Mouse (Mus musculus): ENCODE data around the gene Itsn1.

Itsn1 gene

DNA sequence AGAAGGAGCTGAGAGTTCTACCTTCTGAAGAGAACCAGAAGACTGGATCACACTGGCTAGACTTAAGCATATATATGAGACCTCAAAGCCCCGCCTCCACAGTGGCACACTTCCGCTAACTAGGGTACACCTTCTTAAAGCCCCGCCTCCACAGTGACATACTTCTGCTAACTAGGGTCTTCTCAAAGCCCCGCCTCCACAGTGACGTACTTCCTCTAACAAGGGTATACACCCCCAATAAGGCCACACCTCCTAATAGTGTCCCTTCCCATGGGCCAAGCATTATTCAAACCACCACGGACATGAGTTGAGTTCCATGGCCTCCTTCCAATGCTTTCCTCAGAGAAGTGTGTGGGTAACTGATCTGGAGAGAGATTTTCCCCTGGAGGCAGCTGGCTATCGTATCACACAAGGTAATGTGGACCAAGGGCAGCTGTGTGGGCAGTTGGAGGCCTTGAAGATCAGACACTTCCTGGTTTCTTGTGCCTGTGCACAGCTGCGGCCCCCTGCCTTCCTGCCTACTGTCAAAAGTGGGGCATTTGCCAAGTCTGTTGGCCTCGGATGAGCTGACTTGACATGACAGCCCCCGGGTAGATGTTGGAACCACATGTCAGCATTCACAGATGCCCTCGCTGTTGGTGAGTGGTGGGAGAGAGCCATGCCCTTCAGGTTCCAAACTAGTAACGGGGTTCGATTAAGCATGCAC lies 174.9 kb downstream of the Itsn1 start:
- DNase-seq (ENCODE audit: low read depth, low spot score) = peak; percentile 96

DNA sequence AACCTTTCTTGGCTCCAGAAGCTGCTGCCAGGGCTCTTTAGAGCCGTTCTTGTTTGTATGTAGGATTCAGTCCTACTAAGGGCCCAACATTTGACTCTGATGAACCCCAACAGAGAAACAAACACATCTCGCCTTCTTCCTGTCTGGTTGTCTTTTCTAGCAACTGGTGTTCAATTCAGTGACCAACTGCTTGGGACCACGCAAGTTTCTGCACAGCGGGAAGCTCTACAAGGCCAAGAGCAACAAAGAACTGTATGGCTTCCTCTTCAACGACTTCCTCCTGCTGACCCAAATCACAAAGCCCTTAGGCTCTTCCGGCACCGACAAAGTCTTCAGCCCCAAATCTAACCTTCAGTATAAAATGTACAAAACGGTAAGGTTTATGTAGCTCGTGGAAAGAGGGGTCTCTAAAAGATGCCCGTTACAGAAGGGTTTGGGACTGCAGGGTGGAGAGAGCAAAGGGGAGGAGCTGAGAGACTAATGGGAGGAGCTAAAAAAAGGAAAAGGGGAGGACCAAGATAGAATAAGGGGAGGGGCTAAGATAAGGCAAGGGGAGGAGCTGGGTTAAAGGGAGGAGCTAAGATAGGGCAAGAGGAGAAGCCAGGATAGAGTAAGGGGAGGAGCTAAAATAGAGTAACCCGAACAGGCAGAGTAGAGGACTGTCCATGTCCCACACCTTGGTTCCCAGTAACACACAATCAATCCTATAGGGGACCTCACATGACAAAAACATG lies 176.2 kb downstream of the Itsn1 start:
- DNase-seq (ENCODE audit: low read depth, low spot score) = peak; percentile 87

DNA sequence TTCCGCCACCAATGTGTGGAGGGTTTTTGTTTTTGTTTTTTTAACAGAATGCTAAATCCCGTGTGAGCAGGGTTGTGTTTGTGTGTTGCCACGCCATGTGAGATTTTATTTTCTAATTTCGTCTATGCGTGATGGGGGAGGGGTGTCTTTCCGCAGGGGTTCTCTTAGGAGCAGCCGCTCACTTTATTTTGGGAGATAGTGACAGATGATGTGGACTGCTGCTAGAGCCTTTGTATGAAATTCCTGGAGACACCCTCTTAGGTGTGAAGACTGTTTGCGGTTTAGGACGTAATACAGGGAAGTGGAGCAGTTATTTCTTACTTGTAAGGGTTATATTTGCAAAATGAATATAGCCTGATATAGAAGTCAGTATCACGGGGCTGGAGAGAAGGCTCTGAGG lies 176.9 kb downstream of the Itsn1 start:
- no peak for DNase-seq (ENCODE audit: low read depth, low spot score)

DNA sequence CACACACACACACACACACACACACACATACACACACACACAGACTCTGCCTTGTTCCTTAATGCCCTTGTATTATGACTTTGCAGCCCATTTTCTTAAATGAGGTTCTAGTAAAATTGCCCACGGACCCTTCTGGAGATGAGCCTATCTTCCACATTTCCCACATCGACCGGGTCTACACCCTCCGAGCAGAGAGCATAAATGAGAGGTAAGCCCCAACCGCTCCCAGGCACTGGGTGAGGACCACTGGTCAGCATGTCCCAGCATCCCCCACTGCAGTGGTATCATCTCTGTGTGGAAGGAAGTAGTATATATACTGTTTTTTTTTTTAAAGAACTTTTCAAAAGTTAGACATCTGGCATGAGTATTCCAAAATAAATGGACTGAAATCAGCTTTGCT lies 177.6 kb downstream of the Itsn1 start:
- DNase-seq (ENCODE audit: low read depth, low spot score) = no peak

DNA sequence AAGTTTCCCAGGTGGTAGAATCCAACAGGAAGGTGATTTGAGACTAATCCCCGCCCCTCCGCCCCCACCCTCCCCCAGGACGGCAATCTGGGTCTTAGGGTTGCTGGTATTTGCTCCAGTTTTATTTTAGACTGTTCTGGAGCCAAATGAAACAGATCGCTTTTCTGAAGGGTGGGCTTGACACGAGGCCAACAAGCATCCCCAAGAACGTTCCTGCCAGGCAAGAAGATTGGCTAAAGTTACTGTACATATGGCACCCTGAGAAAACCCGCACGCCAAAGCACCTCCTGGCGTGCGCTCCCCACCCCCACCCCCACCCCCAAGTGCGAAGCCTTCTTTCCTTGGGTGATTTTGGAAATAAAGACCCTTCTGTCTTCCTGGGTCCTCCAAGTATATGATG lies 178.1 kb downstream of the Itsn1 start:
- no peak for DNase-seq (ENCODE audit: low read depth, low spot score)

DNA sequence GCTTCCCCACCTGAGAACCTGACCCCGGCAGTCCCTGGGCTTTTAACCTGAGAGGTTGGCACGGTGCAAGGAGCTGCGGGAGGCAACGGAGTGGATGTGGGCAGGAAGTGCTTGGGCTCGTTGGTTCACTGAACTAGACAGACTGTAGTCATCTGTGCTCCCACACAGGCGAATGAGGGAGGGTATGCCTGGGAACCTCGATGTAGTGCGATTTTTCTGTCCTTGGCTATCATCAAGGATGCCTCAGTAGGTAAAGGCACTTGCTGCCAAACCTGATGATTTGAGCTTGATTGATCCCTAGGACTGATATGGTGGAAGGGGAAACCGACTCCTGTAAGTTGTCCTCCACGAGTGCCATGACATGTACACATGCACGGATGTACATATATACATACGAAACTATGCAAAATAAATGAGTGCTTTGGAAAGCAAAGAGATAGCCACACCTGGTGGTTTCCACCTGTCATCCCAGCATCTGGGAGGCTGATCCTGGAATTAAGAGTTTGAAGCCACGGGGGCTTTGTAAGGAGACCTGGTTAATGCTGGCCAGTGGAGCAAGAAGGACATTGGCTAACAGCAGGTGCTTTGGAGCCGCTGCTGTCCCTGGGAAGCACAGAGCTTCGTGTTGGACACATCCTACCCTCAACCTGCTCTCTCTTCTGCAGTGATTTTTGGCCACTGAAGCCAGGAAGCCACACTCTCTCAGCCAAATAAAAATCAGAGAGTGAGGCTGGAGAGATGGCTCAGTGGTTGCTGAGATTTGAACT lies 180.7 kb downstream of the Itsn1 start:
- no peak for DNase-seq (ENCODE audit: low read depth, low spot score)

DNA sequence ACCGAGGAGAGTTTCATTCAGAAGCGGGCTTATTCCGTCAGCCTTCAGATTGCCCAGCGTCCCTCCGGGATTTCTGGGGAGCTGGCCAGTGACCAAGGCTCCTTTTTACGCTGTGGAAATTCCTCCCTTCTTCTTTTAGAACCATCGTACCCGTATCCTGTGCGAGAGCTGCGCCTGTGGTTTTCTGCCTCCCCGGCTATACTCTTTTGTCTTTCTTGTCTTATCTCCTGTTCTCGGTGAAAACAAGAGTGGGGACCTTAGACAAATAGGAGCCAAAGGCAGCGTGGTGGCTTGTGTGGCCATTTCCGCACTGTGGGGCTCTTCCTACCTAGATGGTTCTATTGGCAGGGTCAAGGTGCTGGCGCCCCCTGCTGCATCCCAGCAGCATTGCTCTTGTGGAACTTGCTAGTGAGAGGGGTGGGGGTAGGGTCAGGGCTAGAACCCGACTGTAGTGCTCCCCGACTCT lies 188.6 kb downstream of the Itsn1 start:
- DNase-seq (ENCODE audit: low read depth, low spot score) = peak; percentile 90

DNA sequence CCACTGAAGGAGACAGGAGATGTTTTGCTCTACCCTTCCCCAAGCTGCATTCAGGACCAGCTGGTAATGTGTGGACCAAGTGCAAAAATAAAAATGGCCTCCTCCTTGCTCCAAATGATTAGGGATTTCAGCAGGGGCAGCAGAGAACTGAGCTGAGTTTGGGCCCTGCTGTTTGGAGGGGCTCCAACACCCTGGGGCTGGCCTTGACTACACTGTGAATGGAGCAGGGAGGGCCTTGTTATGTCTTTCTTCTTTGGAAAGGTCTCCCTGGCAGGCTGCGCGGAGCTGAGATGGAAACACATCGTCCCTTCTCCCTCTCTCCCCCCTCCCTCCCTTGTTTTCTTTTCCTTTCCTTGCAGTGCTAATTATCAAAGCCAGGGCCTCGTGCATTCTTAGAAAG lies 189.4 kb downstream of the Itsn1 start:
- DNase-seq (ENCODE audit: low read depth, low spot score) = no peak

DNA sequence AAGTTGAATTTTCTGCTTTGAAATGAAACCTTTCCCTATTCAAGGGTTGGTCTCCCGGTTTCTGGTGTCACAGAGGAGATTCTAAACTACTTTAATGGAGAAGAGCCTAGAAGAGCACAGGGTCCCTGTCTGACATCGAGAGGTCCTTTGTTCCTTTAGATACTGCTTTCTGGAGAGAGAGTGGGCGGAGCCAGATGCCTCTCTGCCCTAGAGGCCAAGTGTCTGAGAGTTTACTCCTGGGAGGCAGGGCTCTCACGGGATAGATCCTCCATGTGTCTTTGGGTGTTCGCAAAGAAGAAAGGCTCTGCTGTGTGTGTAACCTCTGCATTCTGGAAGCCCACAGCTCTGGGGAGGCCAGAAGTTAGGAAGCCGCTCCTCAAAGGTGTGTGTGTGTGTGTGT lies 190.0 kb downstream of the Itsn1 start:
- DNase-seq (ENCODE audit: low read depth, low spot score) = peak; percentile 65

DNA sequence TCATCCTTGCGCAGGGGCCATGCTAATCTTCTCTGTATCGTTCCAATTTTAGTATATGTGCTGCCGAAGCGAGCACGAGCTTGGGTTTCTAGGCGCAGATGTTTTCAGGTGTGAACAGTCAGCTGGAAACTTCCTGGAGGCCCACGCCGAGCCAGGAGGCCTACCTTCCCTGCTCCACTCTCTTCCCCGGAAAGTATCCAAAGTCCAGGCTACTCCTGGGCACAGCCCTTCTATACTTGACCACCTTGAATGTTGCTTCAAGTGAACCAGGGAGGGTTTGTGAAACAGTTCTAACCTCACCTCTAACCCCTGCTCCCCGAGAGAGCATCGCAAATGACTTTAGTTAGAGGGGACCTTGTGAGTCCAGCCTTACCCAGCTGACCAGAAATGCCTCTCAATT lies 192.3 kb downstream of the Itsn1 start:
- DNase-seq (ENCODE audit: low read depth, low spot score) = no peak

DNA sequence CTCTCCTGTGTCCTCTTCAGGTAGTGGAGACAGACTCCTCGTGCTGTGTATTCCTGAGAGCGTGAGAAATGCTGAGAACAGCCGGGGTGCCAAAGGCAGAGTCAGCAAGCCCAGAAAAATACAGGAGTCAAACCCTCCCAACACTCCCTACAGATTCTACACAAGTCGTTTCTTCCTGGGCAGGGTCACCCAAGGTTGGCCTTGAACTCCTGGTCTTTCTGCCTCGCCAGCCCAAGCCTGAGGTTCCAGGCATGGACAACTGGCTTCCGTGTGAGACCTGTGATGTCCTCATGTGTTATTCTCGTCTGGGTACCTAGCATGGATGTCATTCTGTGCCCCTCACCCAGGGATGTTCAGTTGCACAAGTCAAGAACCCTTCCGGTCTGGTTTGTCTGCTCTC lies 193.9 kb downstream of the Itsn1 start:
- no peak for DNase-seq (ENCODE audit: low read depth, low spot score)

DNA sequence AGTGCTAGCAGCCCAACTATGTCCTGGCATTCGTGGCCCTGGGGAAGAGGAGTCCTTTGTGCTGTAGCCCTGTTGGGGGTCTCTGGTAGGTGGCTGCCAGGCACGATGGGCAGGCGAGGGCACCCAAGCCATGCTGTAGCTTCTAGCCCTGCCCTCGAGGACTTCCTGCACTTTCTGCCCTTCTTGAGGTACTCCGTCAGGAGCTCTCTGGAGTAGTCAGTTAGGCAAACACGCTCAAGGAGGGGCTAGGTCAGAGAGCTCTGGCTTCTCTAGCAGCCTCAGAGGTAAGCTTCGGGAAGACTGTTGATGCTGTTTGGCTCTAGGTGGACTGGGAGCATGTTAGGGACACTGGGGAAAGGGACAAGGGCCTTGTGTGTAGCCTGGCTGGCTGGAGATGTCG lies 195.3 kb downstream of the Itsn1 start:
- DNase-seq (ENCODE audit: low read depth, low spot score) = no peak

DNA sequence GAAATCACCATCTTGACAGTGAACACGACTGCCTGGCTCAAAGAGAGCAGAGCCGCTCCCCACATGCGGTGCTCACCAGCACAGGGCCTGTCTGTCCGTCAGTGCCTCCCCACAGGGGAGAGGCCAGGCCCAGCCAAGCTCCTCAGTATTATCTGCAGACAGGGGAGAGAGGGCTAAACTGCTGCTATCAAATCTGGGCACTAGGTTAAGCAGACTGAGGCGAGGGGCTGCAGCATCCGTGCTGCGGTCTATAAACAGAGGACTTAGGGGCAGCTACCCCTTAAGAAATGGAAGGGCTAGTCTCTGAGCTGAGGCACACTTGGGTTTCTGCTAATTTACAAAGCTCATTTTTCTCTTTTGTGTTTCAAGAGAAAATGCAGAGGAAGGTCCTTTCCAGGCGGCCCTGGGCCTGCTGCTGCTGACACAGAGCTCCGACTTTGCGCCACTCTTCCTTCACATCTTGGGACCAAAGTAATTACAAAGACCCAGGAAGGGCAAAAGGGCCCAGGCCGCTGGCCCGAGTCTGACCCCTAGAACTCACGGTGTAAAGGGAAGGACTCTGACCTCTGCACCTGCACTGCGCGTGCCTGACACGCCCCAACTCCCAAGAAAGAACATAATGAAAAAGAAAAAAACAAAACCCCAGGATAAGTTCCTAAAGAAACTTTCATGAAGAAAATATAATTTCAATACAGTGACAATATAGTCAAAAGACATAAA lies 199.0 kb downstream of the Itsn1 start:
- no peak for DNase-seq (ENCODE audit: low read depth, low spot score)

DNA sequence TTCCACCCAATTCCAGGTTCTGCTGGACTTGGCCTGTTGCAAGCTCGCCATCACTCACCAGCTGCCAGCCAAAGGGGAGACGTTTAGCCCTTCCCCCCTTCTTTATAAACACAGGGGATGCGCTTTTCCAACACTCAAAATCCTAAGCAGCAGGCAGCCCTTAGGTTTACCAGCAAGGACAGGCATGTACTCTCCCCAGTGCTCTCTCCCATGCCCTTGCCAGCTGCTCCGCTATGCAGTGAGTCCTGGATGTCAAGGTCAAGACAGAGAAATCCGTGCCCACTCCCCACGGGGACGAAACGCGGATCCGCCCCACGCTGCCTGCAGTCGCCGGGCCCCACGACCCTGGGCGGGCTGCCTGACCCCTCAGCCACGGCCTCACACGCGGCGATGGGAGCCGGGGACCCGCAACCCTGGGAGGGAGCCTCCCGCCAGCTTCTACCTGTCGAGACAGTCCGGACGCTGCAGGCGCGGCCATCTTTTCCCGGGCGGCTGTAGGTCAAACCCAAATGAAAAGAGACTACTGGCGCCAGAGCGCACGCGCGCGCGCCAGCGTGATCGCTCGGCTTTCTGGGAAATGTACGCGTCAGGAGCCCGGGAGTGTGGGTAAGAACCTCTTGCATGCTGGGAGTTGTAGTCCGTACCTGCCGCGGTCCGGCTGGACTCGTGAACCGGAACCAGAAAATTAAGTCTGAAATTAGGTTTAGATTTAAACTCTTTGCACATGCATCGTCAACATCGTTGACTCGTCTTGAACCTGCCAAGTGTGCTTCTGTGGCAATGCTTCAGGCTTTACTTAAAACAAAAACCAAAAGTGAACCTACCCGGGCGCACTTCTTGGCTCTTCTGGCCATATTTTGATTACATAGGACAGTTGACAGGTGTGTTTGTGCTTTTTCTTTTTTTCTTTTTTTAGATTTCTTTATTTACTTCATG lies 202.3 kb downstream of the Itsn1 start:
- DNase-seq (ENCODE audit: low read depth, low spot score) = peak; percentile 98

DNA sequence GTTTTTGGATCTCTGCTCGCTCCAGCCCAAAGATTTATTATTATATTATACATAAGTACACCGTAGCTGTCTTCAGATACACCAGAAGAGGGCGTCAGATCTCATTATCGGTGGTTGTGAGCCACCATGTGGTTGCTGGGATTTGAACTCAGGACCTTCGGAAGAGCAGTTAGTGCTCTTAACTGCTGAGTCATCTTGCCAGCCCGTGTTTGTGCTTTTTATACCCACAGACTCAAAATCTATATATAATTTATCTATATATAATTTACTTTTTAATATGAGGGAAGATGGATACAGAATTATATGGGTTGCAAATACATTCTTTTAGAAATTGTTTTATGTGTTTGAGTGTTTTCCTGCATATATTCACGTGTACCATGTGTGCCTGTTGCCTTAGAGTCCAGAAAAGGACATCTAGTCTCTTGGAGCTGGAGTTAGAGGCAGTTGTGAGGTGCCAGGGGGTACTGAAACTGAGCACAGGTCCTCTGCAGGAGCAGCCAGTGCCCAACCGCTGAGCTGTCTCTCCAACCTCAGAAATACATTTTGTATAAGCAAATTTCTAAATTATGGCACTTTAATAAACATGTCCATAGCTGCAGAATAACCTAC lies 203.1 kb downstream of the Itsn1 start:
- DNase-seq (ENCODE audit: low read depth, low spot score) = no peak

DNA sequence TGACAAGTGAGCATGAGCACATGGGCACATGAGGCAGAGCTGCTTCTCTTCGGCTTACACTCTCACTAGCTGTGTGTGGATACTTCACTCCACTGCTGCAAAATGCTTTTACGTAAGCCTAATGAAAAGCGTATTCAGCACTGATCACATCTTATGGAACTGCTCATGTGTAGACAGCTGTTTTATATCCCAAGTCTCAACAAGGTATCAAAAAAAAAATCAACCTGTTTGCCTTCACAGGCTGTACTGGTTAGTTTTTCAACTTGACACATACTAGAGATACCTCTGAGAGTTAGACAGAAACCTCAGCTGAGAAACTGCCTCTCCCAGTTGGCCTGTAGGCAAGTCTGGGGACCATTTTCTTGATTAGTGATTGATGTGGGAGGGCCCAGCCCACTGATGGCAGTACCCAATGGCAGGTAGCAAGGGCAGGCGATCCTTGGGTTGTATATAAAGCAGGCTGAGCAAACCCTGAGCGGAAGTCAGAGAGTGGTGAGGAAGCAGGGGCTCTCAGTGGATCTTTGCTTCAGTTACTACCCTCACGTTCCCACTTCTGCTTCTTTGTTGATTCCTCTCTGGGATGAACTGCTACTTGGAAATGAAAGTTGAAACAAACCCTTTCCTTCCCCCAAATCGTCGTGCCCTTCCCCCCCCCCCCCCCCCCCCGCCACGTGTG lies 203.9 kb downstream of the Itsn1 start:
- DNase-seq (ENCODE audit: low read depth, low spot score) = peak; percentile 68

DNA sequence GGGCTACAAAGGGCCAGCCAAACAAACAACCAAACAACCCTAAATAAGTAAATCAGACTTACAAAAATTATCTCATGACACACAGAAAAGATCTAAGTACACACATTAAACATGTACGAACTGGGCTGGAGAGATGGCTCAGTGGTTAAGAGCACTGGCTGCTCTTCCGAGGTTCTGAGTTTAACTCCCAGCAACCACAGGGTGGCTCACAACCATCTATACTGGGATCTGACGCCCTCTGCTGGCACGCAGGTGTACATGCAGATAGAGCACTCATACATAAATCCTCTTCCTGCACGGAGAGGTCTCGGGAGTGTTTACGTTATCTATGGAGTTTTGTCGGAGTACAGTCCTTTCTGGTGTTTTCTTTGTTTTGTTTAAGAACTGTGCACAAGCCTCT lies 206.0 kb downstream of the Itsn1 start:
- DNase-seq (ENCODE audit: low read depth, low spot score) = peak; percentile 92

DNA sequence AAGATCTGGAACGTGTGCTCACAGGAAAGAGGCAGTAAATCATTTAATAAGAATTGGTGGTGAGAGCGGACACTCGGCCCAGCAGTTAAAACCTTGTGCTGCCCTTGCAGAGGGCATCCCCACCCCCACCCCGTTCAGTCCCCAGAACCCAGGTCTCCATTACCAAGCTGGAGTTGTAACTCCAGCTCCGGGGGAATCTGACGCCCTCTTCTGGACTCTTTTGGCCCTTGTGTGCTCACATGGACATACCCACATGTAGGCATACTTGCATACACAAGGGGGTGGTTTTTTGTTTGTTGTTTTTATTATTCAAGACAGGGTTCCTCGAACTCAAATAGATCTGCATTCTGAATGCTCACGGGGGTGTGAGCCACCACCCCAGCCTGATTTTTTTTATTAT lies 206.6 kb downstream of the Itsn1 start:
- peak; percentile 77 for DNase-seq (ENCODE audit: low read depth, low spot score)

DNA sequence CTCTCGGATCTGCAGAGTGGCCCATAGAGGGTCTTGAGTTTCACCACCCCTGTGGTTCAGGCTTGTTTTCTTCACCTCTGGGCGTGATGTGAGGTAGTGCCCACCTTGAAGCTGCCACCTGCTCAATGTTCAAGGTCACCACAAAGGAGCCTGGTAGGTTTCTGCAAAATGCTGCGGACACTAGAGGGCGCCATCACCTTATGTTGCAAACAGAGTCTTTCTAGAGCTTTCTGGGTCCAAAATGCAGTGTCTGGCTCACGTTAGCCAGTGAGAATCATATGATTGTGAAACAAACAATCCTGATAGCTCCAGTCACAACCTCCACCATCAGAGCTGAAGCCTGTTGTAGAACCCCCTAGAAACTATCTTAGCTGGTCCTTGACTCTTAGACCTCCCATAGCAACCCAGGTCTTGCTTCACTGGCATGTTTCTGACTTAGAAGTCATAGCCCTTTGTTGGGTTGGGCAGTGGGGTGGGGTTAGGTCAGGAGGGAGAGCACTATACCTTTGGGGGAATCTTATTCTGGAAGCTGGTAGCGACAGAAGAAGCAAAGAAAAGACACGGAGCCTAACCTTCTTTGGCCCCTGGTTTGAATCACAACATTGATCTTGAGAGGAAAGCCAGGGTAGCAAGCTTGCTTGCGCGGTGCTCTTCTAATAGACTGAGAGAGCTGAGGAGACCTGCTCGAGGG lies 207.4 kb downstream of the Itsn1 start:
- DNase-seq (ENCODE audit: low read depth, low spot score) = peak; percentile 92
